In genomic region chr3:152089178-152089577, GRCm38 (mm10) we compare ENCODE assay signal across 8 mouse cellular contexts.
DNase-seq lines count a peak whose midpoint lies in the region; ATAC-seq and TF ChIP-seq lines count a peak whose summit lies in the region.

No protein-coding gene starts in this region.

- peak in 1 of 2 experiments; percentile 32 for DNase-seq in cerebellum, adult 2 months
- no peak for DNase-seq in cerebellum, adult 8-10 months
- DNase-seq in right cerebral cortex, postnatal 4 days, result peak; percentile 52
- DNase-seq in right cerebral cortex, postnatal 36 days (ENCODE audit: low spot score in 2 of 2), result no peak
- DNase-seq in embryo, embryonic 11 days, result peak; percentile 59
- DNase-seq in hindbrain, postnatal 0 days (ENCODE audit: low spot score), result peak; percentile 73
- peak; percentile 41 for DNase-seq in lung, adult 2 months
- peak; percentile 67 for DNase-seq in retina, embryonic 14.5 days (ENCODE audit: low spot score)

- no peak overlapping the region for H3K4me3 ChIP-seq in cerebellum, adult 2 months (replicated peaks; ENCODE audit: insufficient read depth, low read depth, low read length)
- H3K4me3 ChIP-seq in hindbrain, postnatal 0 days (ENCODE audit: low read length), result no peak overlapping the region
- H3K4me3 ChIP-seq in lung, adult 2 months (replicated peaks; ENCODE audit: extremely low read depth, low read depth, low read length), result no peak overlapping the region

- H3K27ac ChIP-seq in cerebellum, adult 2 months (ENCODE audit: insufficient read depth, low read length), result no peak overlapping the region
- H3K27ac ChIP-seq in hindbrain, postnatal 0 days, result no peak overlapping the region

- 6% methylated on average over 4 of the region's 4 CpGs for WGBS in cerebellum, adult 2 months
- 4% methylated on average over 4 of the region's 4 CpGs for whole genome bisulfite sequencing in hindbrain, postnatal 0 days
- 4% methylated on average over 4 of the region's 4 CpGs for WGBS in lung, adult 2 months

- ATAC-seq in hindbrain, postnatal 0 days, result peak; percentile 55; the same call in 1 of the 2 replicates

- H3K4me1 ChIP-seq in cerebellum, adult 2 months (ENCODE audit: control insufficient read depth, insufficient read depth, low read length), result no peaks in the 10 kb centered on the region
- no peaks in the 10 kb centered on the region for H3K4me1 ChIP-seq in hindbrain, postnatal 0 days (ENCODE audit: insufficient read depth, low read length)
- no peaks in the 10 kb centered on the region for H3K4me1 ChIP-seq in lung, adult 2 months (ENCODE audit: control insufficient read depth, insufficient read depth, low read length)

- H3K9ac ChIP-seq in hindbrain, postnatal 0 days (replicated peaks; ENCODE audit: low read length), result no peak overlapping the region

- H3K36me3 ChIP-seq in hindbrain, postnatal 0 days (ENCODE audit: insufficient read depth, low read length), result no peaks in the 10 kb centered on the region

- H3K9me3 ChIP-seq in hindbrain, postnatal 0 days (ENCODE audit: low read length), result no peaks in the 10 kb centered on the region

- no peaks in the 10 kb centered on the region for H3K27me3 ChIP-seq in cerebellum, adult 2 months (ENCODE audit: control insufficient read depth, insufficient read depth, low read length)
- H3K27me3 ChIP-seq in hindbrain, postnatal 0 days (ENCODE audit: insufficient read depth, low read length), result no peaks in the 10 kb centered on the region

- no peak for TF ChIP-seq POLR2A in cerebellum, adult 2 months (IDR thresholded peaks at IDR 0.05; ENCODE audit: borderline replicate concordance, insufficient read depth, low read length)
- TF ChIP-seq POLR2A in lung, adult 2 months (IDR thresholded peaks at IDR 0.05; ENCODE audit: borderline replicate concordance, extremely low read depth, low read depth, low read length), result no peak

- no peak overlapping the region for H3K4me2 ChIP-seq in hindbrain, postnatal 0 days (ENCODE audit: low read depth, low read length)

- peak; percentile 77 for TF ChIP-seq CTCF in cerebellum, adult 2 months (IDR thresholded peaks at IDR 0.05; ENCODE audit: borderline replicate concordance, insufficient read depth, low read depth, low read length)
- peak; percentile 93 for TF ChIP-seq CTCF in hindbrain, postnatal 0 days (IDR thresholded peaks at IDR 0.05; ENCODE audit: low read depth)
- TF ChIP-seq CTCF in lung, adult 2 months (IDR thresholded peaks at IDR 0.05; ENCODE audit: insufficient read depth, low read length), result peak; percentile 90

Comparison
In these comparisons a context has a peak if more than half of its experiments do, and no peak if none do; other contexts are left out.
1. DNase-seq: peak in right cerebral cortex, postnatal 4 days (single experiment), embryo, embryonic 11 days (single experiment), hindbrain, postnatal 0 days (single experiment), lung, adult 2 months (single experiment) and retina, embryonic 14.5 days (single experiment); none in cerebellum, adult 8-10 months (single experiment) and right cerebral cortex, postnatal 36 days (0 of 2).
2. Peak in every context shown above with its lines, with median percentiles within 50 percentile points of each other: CTCF ChIP-seq.